Mouse (Mus musculus): ENCODE results near the gene Akap5.

DNA sequence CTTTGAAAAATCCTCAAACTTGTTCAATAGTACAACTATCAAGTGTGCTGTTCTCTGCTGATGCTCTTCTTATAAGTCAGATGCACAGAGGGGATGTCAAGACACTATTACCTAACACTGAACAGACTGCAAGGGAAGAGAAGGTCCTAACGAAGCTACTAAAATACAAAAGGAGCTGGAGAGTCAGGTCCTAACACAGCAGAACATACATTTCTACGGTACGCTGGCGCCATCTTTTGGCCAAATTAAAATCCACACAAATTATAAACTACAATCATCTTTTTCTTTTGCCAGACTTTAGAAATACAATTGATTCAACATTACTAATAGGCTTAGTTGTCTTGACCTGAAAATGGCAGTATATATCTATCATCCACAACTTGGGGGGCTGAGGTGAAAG is 16.4 kb downstream of the Akap5 start:
- TF ChIP-seq CTCF (IDR thresholded peaks at IDR 0.05; ENCODE audit: low read depth, low read length): peak; percentile 53; the same call in 1 of the 2 replicates
- no peak for TF ChIP-seq POLR2AphosphoS5 (IDR thresholded peaks at IDR 0.05; ENCODE audit: insufficient replicate concordance, low read depth, low read length)
